Mouse (Mus musculus) limb, embryonic 14.5 days (tissue): Measurements from ENCODE around the gene Atg7. TPM values are rescaled to one million over a fixed set of nuclear protein-coding genes. Genes with fewer than 3 reads are reported as not detected.

Experiments
- ATAC-seq: fragments of 200-750 bp; cut with Nextera tagmentation; 2 replicates; pipeline ENCODE4 v1.8.0; 2017; ENCODE audit warnings: low read depth, moderate number of reproducible peaks, moderate TSS enrichment; ENCODE audit not compliant: low FRiP score
- DNase-seq: peaks from one replicate; pipeline ENCODE4 v3.0.0-alpha.2; 2015; ENCODE audit warnings: low spot score
- H3K27ac ChIP-seq: fragments of 300-500 bp; sonication (generic); replicated peaks from 2 replicates; pipeline ENCODE4 v1.5.1; 2014; ENCODE audit warnings: low read depth, mild to moderate bottlenecking, low read length, moderate library complexity, mixed read lengths
- H3K27me3 ChIP-seq: fragments of 300-500 bp; sonication (generic); 2 replicates; pipeline ENCODE4 v1.6.1; 2014; ENCODE audit warnings: low read length, mixed read lengths; ENCODE audit not compliant: control insufficient read depth, insufficient read depth
- H3K36me3 ChIP-seq: fragments of 300-500 bp; sonication (generic); 2 replicates; pipeline ENCODE4 v1.6.1; 2014; ENCODE audit warnings: mild to moderate bottlenecking, low read length, moderate library complexity, mixed read lengths; ENCODE audit not compliant: control insufficient read depth, insufficient read depth
- H3K4me1 ChIP-seq: fragments of 300-500 bp; sonication (generic); 2 replicates; pipeline ENCODE4 v1.6.1; 2014; ENCODE audit warnings: antibody characterized with exemption, low read length, mixed read lengths; ENCODE audit not compliant: control insufficient read depth, insufficient read depth
- H3K4me2 ChIP-seq: fragments of 300-500 bp; sonication (generic); replicated peaks from 2 replicates; pipeline ENCODE4 v1.6.1; 2014; ENCODE audit warnings: low read depth, mild to moderate bottlenecking, low read length, moderate library complexity; ENCODE audit not compliant: severe bottlenecking
- H3K4me3 ChIP-seq: fragments of 300-500 bp; sonication (generic); replicated peaks from 2 replicates; pipeline ENCODE4 v1.5.1; 2014; ENCODE audit warnings: low read length
- H3K9ac ChIP-seq: fragments of 300-500 bp; sonication (generic); 2 replicates; pipeline ENCODE4 v1.6.1; 2014; ENCODE audit warnings: mild to moderate bottlenecking, low read depth, low read length, moderate library complexity; ENCODE audit not compliant: severe bottlenecking
- H3K9me3 ChIP-seq: fragments of 300-500 bp; sonication (generic); 2 replicates; pipeline ENCODE4 v1.6.1; 2016; ENCODE audit warnings: low read length; ENCODE audit not compliant: control insufficient read depth
- POLR2A ChIP-seq: fragments of 200-500 bp; IDR thresholded peaks from 2 replicates; pipeline ENCODE4 v1.8.0; 2012; ENCODE audit warnings: inconsistent platforms, mild to moderate bottlenecking, moderate library complexity, borderline replicate concordance; ENCODE audit not compliant: insufficient read depth, insufficient read length; ENCODE audit errors: extremely low read depth
- WGBS: fragments of 180-500 bp; shearing (Covaris S2); extraction: QIAGEN DNeasy Blood & Tissue Kit; methylation state at CpG from one replicate; pipeline ENCODE4 v1.1.7; 2014; 5-methylcytosine and 5-hydroxymethylcytosine counted together
- polyA plus RNA-seq, 2 experiments: library from polyadenylated mRNA; depleted of rRNA in 1 of 2; stranded (reverse) in 1 of 2; unstranded in 1 of 2; fragments of >200 nt; fragmentation: Nextera tagmentation in 1 of 2; extraction: Ambion mirVana in 1 of 2; gene quantifications; 2 replicates each; pipeline versions ENCODE4 v1.2.1 to v1.2.3; 2012 to 2014

The Atg7 gene
- polyA plus RNA-seq, 2 experiments = 11.6 to 19.2 TPM

- peaks cover 67% of the 10 kb centered on the region for H3K36me3 ChIP-seq
- ATAC-seq (no peak), DNase-seq (no peak)
- no peaks in the 10 kb centered on the region for H3K9me3 ChIP-seq
- H3K4me1 ChIP-seq = peaks cover 10% of the 10 kb centered on the region
- no peak overlapping the region for H3K27ac ChIP-seq
- no peak overlapping the region for H3K9ac ChIP-seq
- no peak overlapping the region for H3K4me3 ChIP-seq
- no peaks in the 10 kb centered on the region for H3K27me3 ChIP-seq
- no peak overlapping the region for H3K4me2 ChIP-seq
- no peak for TF ChIP-seq POLR2A
- WGBS = 84% methylated on average over 5 of the region's 5 CpGs
Measured at GRCm38 (mm10) chr6:114863501-114863900, 220.6 kb downstream of the Atg7 start.

- Histone ChIP-seq H3K9ac (no peak overlapping the region), H3K4me3 (no peak overlapping the region), H3K9me3 (no peaks in the 10 kb centered on the region), H3K4me2 (no peak overlapping the region), H3K36me3 (peaks cover 62% of the 10 kb centered on the region), H3K4me1 (peaks cover 20% of the 10 kb centered on the region), H3K27ac (no peak overlapping the region), H3K27me3 (no peaks in the 10 kb centered on the region)
- DNase-seq (no peak), ATAC-seq (no peak)
- WGBS = 85% methylated on average over 8 of the region's 8 CpGs
- no peak for TF ChIP-seq POLR2A
Measured at GRCm38 (mm10) chr6:114864421-114864820, 221.5 kb downstream of the Atg7 start.

- 72% methylated on average over 3 of the region's 3 CpGs for WGBS
- Histone ChIP-seq H3K4me1 (peaks cover 34% of the 10 kb centered on the region), H3K27me3 (no peaks in the 10 kb centered on the region), H3K9ac (no peak overlapping the region), H3K4me3 (no peak overlapping the region), H3K9me3 (no peaks in the 10 kb centered on the region), H3K4me2 (no peak overlapping the region), H3K27ac (no peak overlapping the region), H3K36me3 (peaks cover 49% of the 10 kb centered on the region)
- DNase-seq (no peak), ATAC-seq (no peak)
- TF ChIP-seq POLR2A = no peak
Measured at GRCm38 (mm10) chr6:114866078-114866477, 223.2 kb downstream of the Atg7 start.

GRCm38 (mm10) chr6:114866619-114867018 lies 223.7 kb downstream of the Atg7 start:
- ATAC-seq = no peak
- H3K9ac ChIP-seq = no peak overlapping the region
- no peaks in the 10 kb centered on the region for H3K27me3 ChIP-seq
- H3K4me3 ChIP-seq = no peak overlapping the region
- TF ChIP-seq POLR2A = no peak
- H3K9me3 ChIP-seq = no peaks in the 10 kb centered on the region
- no peak overlapping the region for H3K27ac ChIP-seq
- peaks cover 34% of the 10 kb centered on the region for H3K4me1 ChIP-seq
- H3K4me2 ChIP-seq = no peak overlapping the region
- DNase-seq = no peak
- H3K36me3 ChIP-seq = peaks cover 49% of the 10 kb centered on the region
- 89% methylated on average over 4 of the region's 4 CpGs for WGBS

- no peak overlapping the region for H3K9ac ChIP-seq
- H3K9me3 ChIP-seq = no peaks in the 10 kb centered on the region
- peaks cover 53% of the 10 kb centered on the region for H3K4me1 ChIP-seq
- no peak overlapping the region for H3K4me3 ChIP-seq
- TF ChIP-seq POLR2A = no peak
- no peak overlapping the region for H3K27ac ChIP-seq
- H3K27me3 ChIP-seq = no peaks in the 10 kb centered on the region
- no peak for DNase-seq
- H3K36me3 ChIP-seq = peaks cover 31% of the 10 kb centered on the region
- ATAC-seq = no peak
- 78% methylated on average over 7 of the region's 7 CpGs for WGBS
- no peak overlapping the region for H3K4me2 ChIP-seq
Measured at GRCm38 (mm10) chr6:114868656-114869055, 225.8 kb downstream of the Atg7 start.
